Mouse (Mus musculus): ENCODE data around the gene A630001G21Rik.

DNA sequence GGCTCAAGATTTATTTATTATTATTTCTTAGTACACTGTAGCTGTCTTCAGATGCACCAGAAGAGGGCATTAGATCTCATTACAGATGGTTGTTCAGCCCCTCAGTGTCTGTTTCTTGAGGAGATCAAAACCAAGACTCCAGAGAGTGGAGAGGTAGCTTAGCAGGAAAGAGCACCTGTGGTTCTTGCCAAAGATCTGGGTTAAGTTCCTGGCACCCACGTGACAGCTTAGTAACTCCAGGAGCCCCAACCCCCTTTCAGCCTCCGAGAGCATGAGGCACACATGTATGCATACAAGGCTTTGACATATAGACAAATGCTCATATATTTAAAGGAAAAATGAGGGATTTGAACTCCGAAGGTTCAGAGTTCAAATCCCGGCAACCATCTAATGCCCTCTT, 39.4 kb downstream of the A630001G21Rik start:
- no peak for TF ChIP-seq ZC3H11A (IDR thresholded peaks at IDR 0.05; ENCODE audit: borderline replicate concordance, low read depth, low read length)
- no peak for TF ChIP-seq MAFK (IDR thresholded peaks at IDR 0.05; ENCODE audit: insufficient read depth, low read depth, low read length)
- no peak for TF ChIP-seq CHD2 (IDR thresholded peaks at IDR 0.05; ENCODE audit: low read depth, low read length)
